Mouse (Mus musculus) cerebellum, adult (tissue): Measurements from ENCODE around the gene Ggt1.
"Not testable (repeated sequence)": the region's sequence is repeated elsewhere in the genome, so short reads cannot be mapped to it uniquely, and the experiment has no call there.

Source experiments
- ATAC-seq: cut with Nextera tagmentation; 2 replicates; pipeline ENCODE4 v1.9.2; 2017; ENCODE audit warnings: mild to moderate bottlenecking, moderate library complexity, mixed read lengths; ENCODE audit not compliant: insufficient number of reproducible peaks, low FRiP score, low TSS enrichment

The Ggt1 gene

GRCm38 (mm10) chr10:75561071-75561654, at the start of gene Ggt1:
Ggt1 (plus strand) TSS chr10:75561604.
- no peak for ATAC-seq

GRCm38 (mm10) chr10:75511897-75512296, 49.5 kb upstream of the Ggt1 start:
- no peak for ATAC-seq

- ATAC-seq = no peak
Observed at GRCm38 (mm10) chr10:75512796-75513195, 48.6 kb upstream of the Ggt1 start.

GRCm38 (mm10) chr10:75513306-75514067, 47.9 kb upstream of the Ggt1 start:
- no peak for ATAC-seq

- no peak for ATAC-seq
Observed at GRCm38 (mm10) chr10:75514361-75514760, 47.0 kb upstream of the Ggt1 start.

- no peak for ATAC-seq
Observed at GRCm38 (mm10) chr10:75515216-75516037, 46.0 kb upstream of the Ggt1 start.

- no peak for ATAC-seq
Observed at GRCm38 (mm10) chr10:75516038-75516723, 45.2 kb upstream of the Ggt1 start.

- no peak for ATAC-seq
Observed at GRCm38 (mm10) chr10:75516724-75517072, 44.7 kb upstream of the Ggt1 start.

GRCm38 (mm10) chr10:75517073-75517757, 44.2 kb upstream of the Ggt1 start, which contains the start of gene Snrpd3:
Snrpd3 (plus strand) TSS chr10:75517551.
- ATAC-seq = peak; percentile 78

- ATAC-seq = peak; percentile 85
Observed at GRCm38 (mm10) chr10:75517758-75518143, 43.7 kb upstream of the Ggt1 start, which contains the start of gene Gucd1. Gucd1 (minus strand) TSS chr10:75517972.

- ATAC-seq = no peak
Observed at GRCm38 (mm10) chr10:75520581-75520980, 40.8 kb upstream of the Ggt1 start.

GRCm38 (mm10) chr10:75521643-75522042, 39.8 kb upstream of the Ggt1 start:
- no peak for ATAC-seq

- ATAC-seq = not testable (repeated sequence)
Observed at GRCm38 (mm10) chr10:75525450-75525849, 36.0 kb upstream of the Ggt1 start.

GRCm38 (mm10) chr10:75530322-75530721, 31.1 kb upstream of the Ggt1 start:
- ATAC-seq = no peak

GRCm38 (mm10) chr10:75531532-75532090, 29.8 kb upstream of the Ggt1 start:
- no peak for ATAC-seq

GRCm38 (mm10) chr10:75534216-75534615, 27.2 kb upstream of the Ggt1 start:
- no peak for ATAC-seq

- ATAC-seq = no peak
Observed at GRCm38 (mm10) chr10:75534934-75535333, 26.5 kb upstream of the Ggt1 start.

- ATAC-seq = no peak
Observed at GRCm38 (mm10) chr10:75535423-75535822, 26.0 kb upstream of the Ggt1 start.

GRCm38 (mm10) chr10:75536123-75536522, 25.3 kb upstream of the Ggt1 start:
- ATAC-seq = no peak

- ATAC-seq = no peak
Observed at GRCm38 (mm10) chr10:75547901-75548300, 13.5 kb upstream of the Ggt1 start.
